Mouse (Mus musculus): ENCODE measurements around the gene Zc3h15. TPM values are rescaled to one million over a fixed set of nuclear protein-coding genes. Genes with fewer than 3 reads are reported as not detected.
"Not testable (repeated sequence)": the region's sequence is repeated elsewhere in the genome, so short reads cannot be mapped to it uniquely, and the experiment has no call there.

The Zc3h15 gene
- polyA plus RNA-seq, 1 experiment from 2014 or later = 135 TPM

DNA sequence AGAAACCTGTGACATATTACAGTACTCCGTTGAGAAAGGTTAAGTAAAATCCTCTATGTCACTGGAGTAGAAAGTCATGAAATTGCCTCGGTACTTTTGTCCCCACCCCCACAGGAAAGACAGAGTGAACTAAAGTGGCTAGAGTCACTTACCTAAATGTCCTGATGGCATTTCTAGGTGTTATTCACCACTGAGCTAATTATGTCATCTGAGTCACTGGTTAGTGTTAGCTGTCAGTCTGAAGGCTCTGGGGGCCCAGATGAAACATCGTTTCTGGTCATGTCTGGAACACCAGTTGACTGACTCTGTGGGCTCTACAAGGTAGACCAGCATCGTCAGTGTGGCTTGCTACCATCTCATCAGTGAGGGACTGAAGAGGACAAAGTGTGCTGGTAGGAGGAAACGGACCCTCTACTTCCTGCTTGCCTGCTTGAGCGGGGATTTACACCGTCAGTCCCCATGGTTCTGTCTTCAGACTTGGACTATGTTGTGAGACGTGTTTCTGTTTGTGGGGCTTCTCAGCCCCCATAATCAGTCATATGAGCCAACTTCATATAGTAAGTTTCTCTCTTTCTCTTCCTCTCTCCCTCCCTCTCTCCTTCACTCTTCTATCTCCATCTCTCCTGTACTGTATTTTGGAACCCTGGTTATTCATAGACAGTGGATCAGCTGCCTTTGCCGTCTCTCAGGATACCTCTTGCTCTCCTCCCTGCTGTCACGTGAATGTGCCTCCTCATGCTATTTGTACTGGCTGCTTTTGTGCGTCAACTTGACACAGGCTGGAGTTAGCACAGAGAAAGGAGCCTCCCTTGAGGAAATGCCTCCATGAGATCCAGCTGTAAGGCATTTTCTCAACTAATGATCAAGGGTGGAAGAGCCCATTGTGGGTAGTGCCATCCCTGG, 51.4 kb downstream of the Zc3h15 start:
- Histone ChIP-seq H3K4me2 (no peak overlapping the region), H3K4me1 (peaks cover 11% of the 10 kb centered on the region; the same call in 1 of the 2 replicates), H3K4me3 (replicated peaks) (no peak overlapping the region), H3K36me3 (no peaks in the 10 kb centered on the region), H3K9ac (no peak overlapping the region), H3K27me3 (no peaks in the 10 kb centered on the region), H3K9me3 (replicated peaks) (no peaks in the 10 kb centered on the region), H3K27ac (no peak overlapping the region)
- ATAC-seq (replicated peaks; ENCODE audit: low FRiP score) = no peak
- 72% methylated on average over 11 of the region's 11 CpGs for WGBS

DNA sequence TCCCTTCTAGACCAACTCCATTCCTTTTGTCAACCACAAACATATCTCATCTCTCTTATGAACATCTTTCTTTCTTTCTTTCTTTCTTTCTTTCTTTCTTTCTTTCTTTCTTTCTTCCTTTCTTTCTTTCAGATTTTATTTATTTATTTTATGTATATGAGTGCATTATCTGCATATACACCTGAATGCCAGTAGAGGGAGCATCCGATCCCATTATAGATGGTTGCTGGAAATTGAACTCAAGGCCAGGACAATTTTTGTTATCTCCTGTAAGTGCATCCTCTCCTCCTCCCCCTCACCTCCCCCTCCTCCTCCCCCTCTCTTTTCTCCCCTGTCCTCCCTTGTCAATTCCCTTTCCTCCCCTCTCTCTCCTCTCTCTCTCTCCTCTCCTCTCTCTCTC, 54.2 kb downstream of the Zc3h15 start:
- no peak overlapping the region for H3K27ac ChIP-seq
- 83% methylated on average over 1 of the region's 1 CpGs for WGBS
- no peaks in the 10 kb centered on the region for H3K9me3 ChIP-seq (replicated peaks)
- H3K4me2 ChIP-seq = no peak overlapping the region
- peaks cover 17% of the 10 kb centered on the region for H3K4me1 ChIP-seq
- no peaks in the 10 kb centered on the region for H3K36me3 ChIP-seq
- H3K4me3 ChIP-seq (replicated peaks) = no peak overlapping the region
- H3K9ac ChIP-seq = no peak overlapping the region
- no peaks in the 10 kb centered on the region for H3K27me3 ChIP-seq
- no peak for ATAC-seq (replicated peaks; ENCODE audit: low FRiP score)

DNA sequence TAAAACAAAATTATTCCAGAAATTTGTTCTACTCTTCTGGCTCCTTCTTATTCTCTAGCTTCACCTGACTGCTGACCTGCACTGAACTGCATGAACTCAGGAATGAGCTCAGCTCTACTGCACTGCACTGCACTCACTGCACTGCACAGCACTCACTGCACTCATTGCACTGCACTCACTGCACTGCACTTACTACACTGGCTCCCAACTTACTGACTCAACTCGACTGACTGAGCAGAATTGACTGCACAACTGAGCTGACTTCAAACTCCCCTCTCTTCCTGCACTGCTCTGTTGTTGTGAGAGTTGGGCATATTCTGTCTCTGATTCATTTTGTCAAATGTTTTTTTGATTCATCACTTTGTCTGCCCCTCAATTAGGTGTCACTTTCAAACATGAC, 55.1 kb downstream of the Zc3h15 start:
- H3K27me3 ChIP-seq = no peaks in the 10 kb centered on the region
- H3K36me3 ChIP-seq = no peaks in the 10 kb centered on the region
- H3K9me3 ChIP-seq (replicated peaks) = no peaks in the 10 kb centered on the region
- H3K4me1 ChIP-seq = peaks cover 17% of the 10 kb centered on the region
- no peak overlapping the region for H3K9ac ChIP-seq
- 61% methylated on average over 1 of the region's 1 CpGs for WGBS
- no peak overlapping the region for H3K27ac ChIP-seq
- no peak overlapping the region for H3K4me2 ChIP-seq
- peak; percentile 53; the same call in 1 of the 2 replicates for ATAC-seq (replicated peaks; ENCODE audit: low FRiP score)
- no peak overlapping the region for H3K4me3 ChIP-seq (replicated peaks)

DNA sequence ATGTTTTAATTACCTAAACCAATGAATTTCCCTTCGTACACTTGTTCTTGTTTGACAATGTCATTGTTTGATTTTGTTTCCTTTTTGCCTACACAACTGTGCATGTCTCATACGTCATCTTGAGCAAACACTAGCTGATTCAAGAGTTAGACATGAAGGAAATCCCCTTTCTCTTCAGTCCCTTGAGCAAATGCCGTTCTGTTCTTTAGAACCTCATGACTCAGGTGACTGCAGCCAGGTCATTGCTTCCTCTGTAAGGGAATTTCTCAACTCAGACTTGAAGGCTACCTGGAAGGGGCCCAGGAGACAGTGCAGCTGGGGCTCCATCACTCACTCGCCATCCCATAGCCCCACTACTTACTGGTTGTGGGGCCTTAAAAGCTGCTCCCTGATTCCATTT, 56.4 kb downstream of the Zc3h15 start:
- H3K27ac ChIP-seq = no peak overlapping the region

DNA sequence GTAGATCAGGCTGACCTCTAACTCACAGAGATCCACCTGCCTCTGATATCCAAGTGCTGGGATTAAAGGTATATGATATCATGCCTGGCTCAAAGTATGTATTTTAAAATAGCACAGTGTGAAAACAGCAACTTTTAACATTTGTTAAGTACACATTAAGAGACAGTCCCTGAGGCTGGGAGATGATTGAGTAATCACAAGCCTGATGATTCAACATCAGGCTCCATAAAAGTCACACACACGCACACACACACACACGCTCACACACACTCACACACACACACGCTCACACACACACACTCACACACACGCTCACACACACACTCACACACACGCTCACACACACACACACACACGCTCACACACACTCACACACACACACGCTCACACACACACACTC, 58.2 kb downstream of the Zc3h15 start:
- Histone ChIP-seq H3K4me1 (peaks cover 30% of the 10 kb centered on the region), H3K36me3 (no peaks in the 10 kb centered on the region), H3K9me3 (replicated peaks) (no peaks in the 10 kb centered on the region), H3K4me2 (no peak overlapping the region), H3K9ac (no peak overlapping the region), H3K27ac (no peak overlapping the region), H3K4me3 (replicated peaks) (no peak overlapping the region), H3K27me3 (no peaks in the 10 kb centered on the region)
- 94% methylated on average over 7 of the region's 7 CpGs for WGBS
- no peak for ATAC-seq (replicated peaks; ENCODE audit: low FRiP score)

More for the DNA sequence above, 56.4 kb downstream of the Zc3h15 start:
- WGBS = 67% methylated on average over 4 of the region's 4 CpGs
- no peak overlapping the region for H3K4me2 ChIP-seq
- H3K27me3 ChIP-seq = no peaks in the 10 kb centered on the region
- H3K9ac ChIP-seq = no peak overlapping the region
- no peak overlapping the region for H3K4me3 ChIP-seq (replicated peaks)
- H3K9me3 ChIP-seq (replicated peaks) = no peaks in the 10 kb centered on the region
- H3K36me3 ChIP-seq = no peaks in the 10 kb centered on the region
- H3K4me1 ChIP-seq = peaks cover 23% of the 10 kb centered on the region
- ATAC-seq (replicated peaks; ENCODE audit: low FRiP score) = no peak

DNA sequence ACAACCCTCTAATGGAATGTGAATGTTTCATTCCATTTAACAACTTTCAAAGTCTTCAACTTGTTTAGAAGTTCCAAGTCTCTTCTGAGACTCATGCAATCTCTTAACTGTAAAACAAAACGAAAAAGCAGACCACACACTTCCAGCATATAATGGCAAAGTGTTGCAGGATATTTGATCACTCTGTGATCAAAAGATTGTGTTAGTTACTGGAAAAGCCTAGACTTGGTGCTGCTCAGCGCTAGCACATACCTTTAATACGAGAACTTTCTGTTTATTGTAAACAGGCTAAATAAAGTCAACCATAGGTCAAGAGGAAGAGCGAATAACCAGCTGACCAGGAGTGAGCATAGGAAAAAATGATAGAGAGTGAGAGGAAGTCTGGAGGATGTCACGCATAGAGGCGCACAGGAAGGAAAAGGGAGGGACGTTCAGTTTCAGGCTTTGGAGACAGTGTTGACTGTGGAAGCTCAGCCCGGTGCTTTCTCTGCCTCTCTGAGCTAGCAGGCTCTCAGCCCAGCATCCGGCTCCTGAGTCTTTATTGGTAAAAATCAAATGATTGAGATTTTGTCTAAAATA, 61.4 kb downstream of the Zc3h15 start:
- Histone ChIP-seq H3K36me3 (no peaks in the 10 kb centered on the region), H3K27ac (peak overlapping the region; percentile 9; the same call in 1 of the 2 replicates), H3K4me3 (replicated peaks) (no peak overlapping the region), H3K4me2 (no peak overlapping the region), H3K4me1 (peaks cover 56% of the 10 kb centered on the region), H3K27me3 (no peaks in the 10 kb centered on the region), H3K9me3 (replicated peaks) (no peaks in the 10 kb centered on the region), H3K9ac (no peak overlapping the region)
- 63% methylated on average over 9 of the region's 9 CpGs for WGBS
- ATAC-seq (replicated peaks; ENCODE audit: low FRiP score) = no peak

DNA sequence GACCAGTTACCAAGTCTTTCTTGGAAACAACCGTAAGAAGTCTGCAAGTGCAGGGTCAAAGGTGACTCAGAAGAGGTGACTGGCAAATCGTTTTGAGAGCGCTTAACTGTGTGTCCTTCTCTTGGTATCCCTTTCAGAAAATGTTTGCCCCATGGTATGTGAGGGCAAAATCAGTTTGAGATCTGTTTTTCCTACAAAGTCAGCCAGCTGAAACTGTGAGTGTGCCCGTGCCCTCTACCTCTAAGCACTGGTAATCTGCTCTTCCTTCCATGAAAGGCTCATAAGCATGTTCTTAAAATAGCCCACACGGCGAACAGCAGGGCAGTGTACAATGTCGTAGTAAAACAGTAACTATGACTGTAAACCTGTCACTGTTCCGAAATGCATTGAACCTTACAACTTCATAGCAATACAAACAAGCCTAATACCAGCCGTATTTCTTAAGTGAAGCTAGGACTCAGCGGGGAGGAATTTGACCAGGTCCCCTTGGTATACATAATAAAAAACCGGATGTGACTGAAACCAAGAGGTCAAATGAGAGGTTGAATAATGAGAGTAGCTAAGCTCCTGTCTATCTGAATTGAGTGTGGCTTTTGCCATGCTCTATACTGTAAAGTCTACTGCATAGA, 65.8 kb downstream of the Zc3h15 start:
- Histone ChIP-seq H3K27ac (peak overlapping the region; percentile 92), H3K4me3 (replicated peaks) (no peak overlapping the region), H3K4me1 (peaks cover 56% of the 10 kb centered on the region), H3K4me2 (peak overlapping the region; percentile 30), H3K9me3 (replicated peaks) (no peaks in the 10 kb centered on the region), H3K27me3 (no peaks in the 10 kb centered on the region), H3K9ac (no peak overlapping the region), H3K36me3 (no peaks in the 10 kb centered on the region)
- WGBS = 8% methylated on average over 11 of the region's 11 CpGs
- peak; percentile 94 for ATAC-seq (replicated peaks; ENCODE audit: low FRiP score)

DNA sequence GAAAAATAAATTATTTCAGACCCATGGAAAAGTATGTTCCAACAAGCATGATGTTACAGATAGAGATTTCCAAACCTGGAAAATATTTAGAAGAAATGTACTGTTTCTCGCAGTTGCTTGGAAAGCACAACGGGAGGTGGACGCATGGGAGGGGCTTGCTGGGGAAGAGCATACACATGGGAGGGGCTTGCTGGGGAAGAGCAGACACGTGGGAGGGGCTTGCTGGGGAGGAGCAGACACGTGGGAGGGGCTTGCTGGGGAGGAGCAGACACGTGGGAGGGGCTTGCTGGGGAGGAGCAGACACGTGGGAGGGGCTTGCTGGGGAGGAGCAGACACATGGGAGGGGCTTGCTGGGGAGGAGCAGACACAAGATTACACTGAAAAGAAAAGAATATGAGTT, 69.0 kb downstream of the Zc3h15 start:
- not testable (repeated sequence) for ATAC-seq (replicated peaks; ENCODE audit: low FRiP score); H3K27me3 ChIP-seq; H3K9me3 ChIP-seq (replicated peaks); H3K9ac ChIP-seq; H3K36me3 ChIP-seq; H3K4me2 ChIP-seq; H3K4me3 ChIP-seq (replicated peaks); H3K27ac ChIP-seq
- peaks cover 40% of the 10 kb centered on the region for H3K4me1 ChIP-seq
- whole genome bisulfite sequencing = 80% methylated on average over 7 of the region's 7 CpGs

DNA sequence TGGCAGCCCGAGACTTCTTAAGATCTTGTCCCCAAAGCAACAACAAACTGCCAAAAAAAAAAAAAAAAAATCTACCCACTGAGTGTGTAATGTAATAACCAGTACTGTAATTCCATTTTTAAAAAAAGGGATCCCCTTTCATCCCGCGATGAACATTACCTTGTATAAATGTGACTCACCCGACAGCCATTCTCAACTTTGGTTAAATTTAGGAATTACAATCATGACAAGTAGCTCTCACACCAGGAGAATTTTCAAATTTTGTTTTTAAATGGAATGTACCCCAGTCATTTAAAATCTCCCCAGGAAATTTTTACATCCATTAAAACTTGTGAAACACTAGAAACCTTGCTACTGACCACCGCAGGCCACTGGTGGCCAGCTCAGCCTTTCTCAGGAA, 69.7 kb downstream of the Zc3h15 start:
- 72% methylated on average over 5 of the region's 5 CpGs for WGBS
- Histone ChIP-seq H3K36me3 (no peaks in the 10 kb centered on the region), H3K4me3 (replicated peaks) (no peak overlapping the region), H3K4me2 (peak overlapping the region; percentile 44), H3K9me3 (replicated peaks) (no peaks in the 10 kb centered on the region), H3K9ac (no peak overlapping the region), H3K27me3 (no peaks in the 10 kb centered on the region), H3K27ac (peak overlapping the region; percentile 77), H3K4me1 (peaks cover 34% of the 10 kb centered on the region)
- ATAC-seq (replicated peaks; ENCODE audit: low FRiP score) = no peak

Other genes starting within 250 kb of the Zc3h15 start
- gene Itgav, start 80.0 kb downstream of the Zc3h15 start, polyA plus RNA-seq (2015; fragmentation: Nextera tagmentation; extraction: Ambion mirVana) = 101 and 105 TPM in 2 replicates
- 5.4 and 6.4 TPM in 2 replicates for gene Fam171b, start 168.2 kb downstream of the Zc3h15 start, polyA plus RNA-seq (2015; fragmentation: Nextera tagmentation; extraction: Ambion mirVana)

All from kidney, embryonic 15.5 days (tissue).